Mouse (Mus musculus) liver, embryonic 15.5 days (tissue): Measurements from ENCODE around the gene Mrpl1. TPM values are rescaled to one million over a fixed set of nuclear protein-coding genes. Genes with fewer than 3 reads are reported as not detected.

Experiments
- ATAC-seq: fragments of 200-750 bp; cut with Nextera tagmentation; 2 replicates; pipeline ENCODE4 v1.8.0; 2017; ENCODE audit warnings: moderate number of reproducible peaks, mild to moderate bottlenecking, moderate library complexity; ENCODE audit not compliant: insufficient read depth
- H3K27ac ChIP-seq: fragments of 300-500 bp; sonication (generic); replicated peaks from 2 replicates; pipeline ENCODE4 v1.5.1; 2015; ENCODE audit warnings: mild to moderate bottlenecking, inconsistent platforms
- H3K27me3 ChIP-seq: fragments of 300-500 bp; sonication (generic); 2 replicates; pipeline ENCODE4 v1.6.1; 2015; ENCODE audit warnings: mild to moderate bottlenecking, inconsistent platforms
- H3K36me3 ChIP-seq: fragments of 300-500 bp; sonication (generic); replicated peaks from 2 replicates; pipeline ENCODE4 v1.6.1; 2015; ENCODE audit warnings: moderate library complexity, mild to moderate bottlenecking, inconsistent platforms
- H3K4me1 ChIP-seq: fragments of 300-500 bp; sonication (generic); replicated peaks from 2 replicates; pipeline ENCODE4 v1.6.1; 2015; ENCODE audit warnings: inconsistent platforms
- H3K4me2 ChIP-seq: fragments of 300-500 bp; sonication (generic); 2 replicates; pipeline ENCODE4 v1.6.1; 2015; ENCODE audit warnings: moderate library complexity, mild to moderate bottlenecking, inconsistent platforms
- H3K4me3 ChIP-seq: fragments of 300-500 bp; sonication (generic); replicated peaks from 2 replicates; pipeline ENCODE4 v1.5.1; 2015; ENCODE audit warnings: mild to moderate bottlenecking, inconsistent platforms
- H3K9ac ChIP-seq: fragments of 300-500 bp; sonication (generic); 2 replicates; pipeline ENCODE4 v1.6.1; 2015; ENCODE audit warnings: moderate library complexity, mild to moderate bottlenecking, inconsistent platforms
- H3K9me3 ChIP-seq: fragments of 300-500 bp; sonication (generic); replicated peaks from 2 replicates; pipeline ENCODE4 v1.6.1; 2016; ENCODE audit warnings: inconsistent platforms
- WGBS: fragments of 180-500 bp; shearing (Covaris S2); methylation state at CpG from one replicate; pipeline ENCODE4 v1.1.7; 2015; ENCODE audit warnings: mixed read lengths; ENCODE audit not compliant: insufficient replicate concordance; 5-methylcytosine and 5-hydroxymethylcytosine counted together
- polyA plus RNA-seq: library from polyadenylated mRNA; unstranded; fragments of >200 nt; fragmentation: Nextera tagmentation; extraction: Ambion mirVana; gene quantifications from 2 replicates; pipeline ENCODE4 v1.2.1, GENCODE M21; 2015

Mrpl1 gene
- polyA plus RNA-seq, 1 experiment from 2014 or later, result 14.5 TPM

DNA sequence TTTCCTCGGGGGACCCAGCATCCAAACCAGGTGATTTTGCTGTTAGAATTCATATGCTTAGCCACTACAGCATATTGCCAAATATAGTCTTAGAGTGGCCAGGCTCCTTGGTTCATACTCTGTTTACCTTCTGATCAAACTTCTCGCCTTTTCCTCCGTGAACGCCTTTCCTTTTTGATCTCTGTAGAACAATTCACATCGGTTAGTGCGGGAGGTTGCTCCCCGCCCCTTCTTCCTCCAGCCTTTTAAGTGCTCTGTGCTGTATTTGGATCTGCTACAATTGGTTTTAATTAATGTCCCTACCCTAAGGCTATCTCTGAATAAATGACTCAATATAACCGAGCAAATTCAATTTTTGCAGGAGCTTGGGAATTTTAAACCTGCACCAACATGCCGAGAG, 33.2 kb upstream of the Mrpl1 start:
- ATAC-seq, result no peak
- Histone ChIP-seq H3K36me3 (no peaks in the 10 kb centered on the region), H3K4me1 (no peaks in the 10 kb centered on the region), H3K4me2 (no peak overlapping the region), H3K9ac (no peak overlapping the region), H3K27ac (no peak overlapping the region), H3K4me3 (no peak overlapping the region), H3K27me3 (no peaks in the 10 kb centered on the region), H3K9me3 (no peaks in the 10 kb centered on the region)
- WGBS, result 68% methylated on average over 9 of the region's 9 CpGs

DNA sequence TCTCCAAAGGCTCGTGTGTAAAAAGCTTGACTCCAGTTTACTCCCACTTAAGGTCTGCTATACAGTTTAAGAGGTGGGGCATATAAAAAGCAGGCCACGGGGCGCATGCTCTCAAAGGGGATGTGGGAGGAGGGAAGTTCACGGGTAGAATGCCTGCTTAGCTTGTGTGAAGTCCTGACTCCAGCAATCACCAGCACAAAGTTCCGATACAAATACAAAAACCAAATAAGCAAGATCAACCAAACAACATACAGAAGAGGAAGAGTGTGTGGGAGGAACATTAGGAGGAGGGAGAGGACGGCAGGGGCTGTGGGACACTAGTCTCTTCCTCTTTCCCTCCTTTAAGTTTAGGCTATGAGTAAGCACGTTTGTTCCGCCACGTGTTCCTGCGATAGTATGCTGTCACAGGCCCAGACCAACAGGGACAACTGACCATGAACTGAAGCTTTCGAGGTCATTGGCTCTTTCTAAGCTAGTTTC, 32.4 kb upstream of the Mrpl1 start:
- 40% methylated on average over 11 of the region's 11 CpGs for WGBS
- Histone ChIP-seq H3K27ac (no peak overlapping the region), H3K36me3 (no peaks in the 10 kb centered on the region), H3K27me3 (no peaks in the 10 kb centered on the region), H3K9ac (no peak overlapping the region), H3K9me3 (no peaks in the 10 kb centered on the region), H3K4me3 (no peak overlapping the region), H3K4me2 (no peak overlapping the region), H3K4me1 (no peaks in the 10 kb centered on the region)
- ATAC-seq, result no peak

DNA sequence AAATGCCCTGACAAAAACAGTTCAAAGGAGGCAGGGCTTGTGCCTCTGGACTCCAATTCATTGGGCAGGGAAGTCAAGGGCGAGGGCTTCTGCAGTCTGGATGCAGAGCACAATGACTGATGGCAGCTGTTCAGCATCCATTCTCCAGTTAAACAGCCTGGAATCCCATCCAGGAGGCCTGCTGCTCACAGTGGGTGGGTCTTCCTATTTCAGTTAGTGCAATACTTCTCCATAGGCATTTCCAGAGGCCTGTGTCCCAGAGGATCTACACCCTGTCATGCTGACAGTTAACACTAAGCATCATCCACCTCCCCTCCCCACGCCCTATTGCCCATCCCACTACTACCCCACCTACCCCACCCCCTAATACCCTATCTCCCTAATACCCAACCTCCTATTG, 26.1 kb upstream of the Mrpl1 start:
- Histone ChIP-seq H3K4me3 (no peak overlapping the region), H3K4me1 (no peaks in the 10 kb centered on the region), H3K36me3 (no peaks in the 10 kb centered on the region), H3K27me3 (no peaks in the 10 kb centered on the region), H3K9ac (no peak overlapping the region), H3K9me3 (no peaks in the 10 kb centered on the region), H3K27ac (no peak overlapping the region), H3K4me2 (no peak overlapping the region)
- 64% methylated on average over 2 of the region's 2 CpGs for WGBS
- ATAC-seq, result no peak

DNA sequence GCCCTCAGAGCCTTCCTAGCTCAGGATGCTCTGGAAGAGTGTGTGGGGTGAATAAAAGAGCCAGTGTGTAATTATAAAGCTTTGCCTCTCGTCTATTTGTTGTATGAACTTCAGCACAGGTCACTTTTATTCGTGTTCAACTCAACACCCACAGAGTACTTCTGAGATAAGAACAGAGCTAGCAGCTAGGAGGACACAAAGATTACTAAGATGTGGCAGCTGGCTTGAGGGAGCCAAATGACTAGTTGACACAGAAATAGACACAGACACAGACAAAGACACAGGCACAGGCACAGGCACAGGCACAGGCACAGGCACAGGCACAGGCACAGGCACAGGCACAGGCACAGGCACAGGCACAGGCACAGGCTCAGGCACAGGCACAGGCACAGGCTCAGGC, 25.3 kb upstream of the Mrpl1 start:
- Histone ChIP-seq H3K9me3 (no peaks in the 10 kb centered on the region), H3K9ac (no peak overlapping the region), H3K4me1 (no peaks in the 10 kb centered on the region), H3K27me3 (no peaks in the 10 kb centered on the region), H3K4me2 (no peak overlapping the region), H3K4me3 (no peak overlapping the region), H3K36me3 (no peaks in the 10 kb centered on the region), H3K27ac (no peak overlapping the region)
- ATAC-seq, result no peak
- WGBS, result 27% methylated on average over 2 of the region's 2 CpGs

DNA sequence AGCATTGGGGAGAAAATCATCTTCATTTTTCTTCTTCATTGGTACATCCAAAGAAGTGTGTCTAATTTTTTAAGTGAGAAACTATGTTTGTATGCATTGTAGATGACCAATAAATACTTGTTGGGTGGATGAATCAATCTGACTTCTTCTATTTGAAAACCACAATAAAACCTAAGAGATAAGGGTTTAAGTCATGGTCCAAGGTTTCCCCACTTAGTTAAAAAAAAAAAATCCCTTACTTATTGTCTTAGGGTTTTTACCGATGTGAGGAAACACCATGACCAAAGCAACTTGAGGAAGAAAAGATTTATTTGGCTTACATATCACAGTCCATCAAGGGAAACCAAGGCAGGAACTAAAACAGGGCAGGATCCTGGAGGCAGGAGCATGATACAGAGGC, 19.5 kb upstream of the Mrpl1 start:
- Histone ChIP-seq H3K27me3 (no peaks in the 10 kb centered on the region), H3K4me2 (no peak overlapping the region), H3K36me3 (no peaks in the 10 kb centered on the region), H3K4me1 (no peaks in the 10 kb centered on the region), H3K9me3 (no peaks in the 10 kb centered on the region), H3K9ac (no peak overlapping the region), H3K4me3 (no peak overlapping the region), H3K27ac (no peak overlapping the region)
- no peak for ATAC-seq
- WGBS, result 70% methylated on average over 1 of the region's 1 CpGs

DNA sequence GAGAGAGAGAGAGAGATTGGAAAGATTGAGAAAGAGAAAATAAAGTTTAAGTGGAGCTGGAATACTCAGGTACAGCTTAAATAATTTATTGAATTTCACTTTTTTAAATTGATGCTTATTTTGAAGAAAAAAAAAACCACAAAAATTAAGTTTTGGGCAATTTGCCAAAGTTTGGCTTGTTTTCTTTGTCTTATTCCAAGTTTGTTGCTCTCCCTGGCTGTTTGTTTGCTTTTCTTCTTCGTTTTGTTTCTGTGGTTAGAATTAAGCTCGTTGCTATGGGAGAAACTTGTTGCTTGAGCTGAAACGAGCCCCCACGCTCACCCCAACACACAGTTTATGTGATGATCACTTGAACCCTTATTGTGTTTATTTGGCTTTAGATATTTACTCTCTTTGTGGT, 18.0 kb upstream of the Mrpl1 start:
- 43% methylated on average over 4 of the region's 4 CpGs for WGBS
- Histone ChIP-seq H3K9me3 (no peaks in the 10 kb centered on the region), H3K4me3 (no peak overlapping the region), H3K27ac (no peak overlapping the region), H3K4me1 (no peaks in the 10 kb centered on the region), H3K4me2 (no peak overlapping the region), H3K36me3 (no peaks in the 10 kb centered on the region), H3K9ac (no peak overlapping the region), H3K27me3 (no peaks in the 10 kb centered on the region)
- no peak for ATAC-seq

DNA sequence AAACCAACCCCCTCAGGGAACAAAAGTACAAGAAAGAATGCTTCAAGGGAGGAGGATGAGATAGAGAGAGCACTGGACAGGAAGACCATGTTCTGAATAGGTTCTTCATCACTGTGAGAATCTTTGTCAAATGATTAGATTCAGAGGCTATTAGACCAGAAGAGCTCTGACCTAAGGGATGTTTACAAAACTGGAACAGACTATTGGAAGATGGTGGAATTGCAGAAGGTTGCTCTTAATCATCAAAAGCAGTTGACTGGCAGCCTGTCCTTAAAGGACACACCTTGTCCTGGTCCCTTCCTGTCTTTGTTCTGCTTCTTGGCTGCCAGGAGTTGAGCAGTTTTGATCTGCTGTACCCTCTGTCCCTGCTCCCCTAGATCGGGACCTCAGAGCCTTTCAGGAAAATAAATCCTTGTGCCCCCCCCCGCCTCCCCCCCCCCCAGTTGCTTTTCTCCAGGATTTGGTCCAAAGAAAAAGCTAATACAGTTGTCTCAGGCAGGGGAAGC, 12.7 kb upstream of the Mrpl1 start:
- Histone ChIP-seq H3K9me3 (no peaks in the 10 kb centered on the region), H3K36me3 (no peaks in the 10 kb centered on the region), H3K4me2 (no peak overlapping the region), H3K4me3 (no peak overlapping the region), H3K4me1 (peaks cover 13% of the 10 kb centered on the region), H3K27ac (no peak overlapping the region), H3K27me3 (no peaks in the 10 kb centered on the region), H3K9ac (no peak overlapping the region)
- ATAC-seq, result no peak
- 23% methylated on average over 2 of the region's 2 CpGs for WGBS

DNA sequence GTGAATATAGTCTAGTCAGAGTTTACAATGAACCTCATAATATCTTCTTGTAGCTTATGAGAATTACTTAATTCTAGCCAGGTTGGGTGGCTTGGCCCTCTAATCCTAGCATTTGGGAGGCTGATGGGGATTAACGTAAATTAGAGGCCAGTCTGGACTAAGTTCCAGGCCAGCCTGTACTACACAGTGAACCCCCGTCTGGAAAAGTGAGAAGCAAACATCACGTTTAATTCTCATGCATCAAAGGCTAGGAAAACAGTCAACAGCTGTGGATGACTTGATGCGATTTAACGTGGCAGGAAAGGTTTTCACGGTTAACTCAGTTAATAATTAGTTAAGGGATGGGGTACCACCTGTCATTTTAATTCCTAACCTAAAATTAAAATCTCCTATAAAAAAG, 11.0 kb upstream of the Mrpl1 start:
- WGBS, result 72% methylated on average over 6 of the region's 6 CpGs
- ATAC-seq, result no peak
- no peaks in the 10 kb centered on the region for H3K36me3 ChIP-seq

DNA sequence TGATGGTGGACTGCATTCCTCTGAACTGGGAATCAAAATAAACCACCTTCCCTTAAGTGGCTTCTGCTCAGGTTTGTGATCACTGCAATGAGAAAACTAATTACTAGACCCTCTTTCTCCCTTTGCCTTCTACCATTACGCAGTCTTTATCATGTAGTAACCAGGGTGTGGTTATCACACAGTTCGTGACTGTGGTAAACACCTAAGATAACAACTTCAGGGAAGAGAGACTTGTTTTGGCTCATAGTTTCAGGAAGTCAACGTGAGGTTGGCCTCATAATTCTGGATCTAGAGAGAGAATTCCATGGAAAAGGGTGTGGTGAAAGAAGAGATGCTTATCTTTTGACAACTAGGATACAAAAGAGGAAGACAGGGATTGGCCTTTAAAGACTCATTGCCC, 9.0 kb upstream of the Mrpl1 start:
- H3K27ac ChIP-seq, result no peak overlapping the region
- ATAC-seq, result no peak
- no peaks in the 10 kb centered on the region for H3K27me3 ChIP-seq
- 23% methylated on average over 3 of the region's 3 CpGs for WGBS
- no peak overlapping the region for H3K9ac ChIP-seq
- H3K4me3 ChIP-seq, result no peak overlapping the region
- H3K4me1 ChIP-seq, result peaks cover 16% of the 10 kb centered on the region
- no peak overlapping the region for H3K4me2 ChIP-seq
- H3K9me3 ChIP-seq, result no peaks in the 10 kb centered on the region
- H3K36me3 ChIP-seq, result no peaks in the 10 kb centered on the region

More for the DNA sequence above, 11.0 kb upstream of the Mrpl1 start:
- H3K4me2 ChIP-seq, result no peak overlapping the region
- H3K4me1 ChIP-seq, result peaks cover 16% of the 10 kb centered on the region
- no peak overlapping the region for H3K27ac ChIP-seq
- H3K27me3 ChIP-seq, result no peaks in the 10 kb centered on the region
- H3K9me3 ChIP-seq, result no peaks in the 10 kb centered on the region
- H3K4me3 ChIP-seq, result no peak overlapping the region
- no peak overlapping the region for H3K9ac ChIP-seq

DNA sequence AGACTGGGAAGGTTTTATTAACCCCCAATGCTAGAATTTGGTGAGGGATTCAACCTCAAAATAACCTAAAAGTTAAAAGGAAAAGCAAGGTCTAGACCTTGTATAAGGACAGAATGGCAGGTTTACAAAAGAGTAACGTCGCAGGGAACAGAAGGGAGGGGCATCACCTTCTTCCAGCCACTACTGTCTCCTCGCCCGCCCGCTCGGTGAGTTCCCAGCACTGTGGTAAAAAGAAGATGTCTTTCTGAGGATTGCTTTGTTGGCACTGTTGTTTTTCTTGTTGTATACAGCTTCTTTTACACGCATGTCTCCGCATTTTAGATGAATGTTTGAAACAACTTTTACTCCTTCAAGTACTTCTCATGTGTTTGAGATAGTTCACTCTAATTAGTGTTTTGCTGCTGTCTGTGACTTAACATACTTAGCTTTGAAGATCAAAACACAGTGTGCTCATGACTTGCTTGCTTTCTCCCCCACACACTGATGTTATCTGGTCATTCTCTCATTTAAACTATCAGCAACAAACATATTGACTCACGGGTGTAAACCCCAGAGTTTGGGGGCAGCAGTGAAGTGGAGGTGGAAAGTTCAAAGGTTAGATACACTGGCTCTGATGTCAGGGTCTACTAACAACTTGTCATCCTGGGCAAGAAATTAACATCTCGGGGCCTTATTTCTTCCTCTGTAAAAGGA, 7.7 kb upstream of the Mrpl1 start:
- Histone ChIP-seq H3K27ac (no peak overlapping the region), H3K9me3 (no peaks in the 10 kb centered on the region), H3K4me1 (peaks cover 16% of the 10 kb centered on the region), H3K4me2 (no peak overlapping the region), H3K27me3 (no peaks in the 10 kb centered on the region), H3K9ac (no peak overlapping the region), H3K4me3 (no peak overlapping the region), H3K36me3 (no peaks in the 10 kb centered on the region)
- WGBS, result 58% methylated on average over 10 of the region's 10 CpGs
- ATAC-seq, result no peak

DNA sequence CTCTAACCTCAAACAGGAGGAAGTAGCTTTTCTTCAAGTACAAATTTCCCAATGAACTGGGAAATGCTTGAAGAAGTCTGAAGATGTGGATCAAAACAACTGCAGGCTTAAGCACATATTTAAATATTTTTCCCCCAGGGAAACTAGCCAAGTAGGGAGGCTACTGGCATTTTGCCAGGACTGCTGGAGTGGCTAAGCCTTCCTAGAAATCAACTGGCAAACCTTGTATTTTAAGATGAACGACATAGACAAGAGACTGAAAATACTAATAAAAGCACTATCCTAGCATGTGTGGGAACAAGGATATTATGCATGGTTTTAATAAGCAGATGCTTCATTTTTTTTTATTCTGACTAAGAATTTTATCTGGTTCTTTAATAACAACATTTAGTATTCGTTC, 2.4 kb upstream of the Mrpl1 start:
- Histone ChIP-seq H3K27me3 (no peaks in the 10 kb centered on the region), H3K4me1 (peaks cover 22% of the 10 kb centered on the region), H3K27ac (no peak overlapping the region), H3K4me3 (no peak overlapping the region), H3K9me3 (no peaks in the 10 kb centered on the region), H3K9ac (no peak overlapping the region), H3K4me2 (no peak overlapping the region), H3K36me3 (no peaks in the 10 kb centered on the region)
- ATAC-seq, result no peak
- WGBS, result 45% methylated on average over 2 of the region's 2 CpGs

DNA sequence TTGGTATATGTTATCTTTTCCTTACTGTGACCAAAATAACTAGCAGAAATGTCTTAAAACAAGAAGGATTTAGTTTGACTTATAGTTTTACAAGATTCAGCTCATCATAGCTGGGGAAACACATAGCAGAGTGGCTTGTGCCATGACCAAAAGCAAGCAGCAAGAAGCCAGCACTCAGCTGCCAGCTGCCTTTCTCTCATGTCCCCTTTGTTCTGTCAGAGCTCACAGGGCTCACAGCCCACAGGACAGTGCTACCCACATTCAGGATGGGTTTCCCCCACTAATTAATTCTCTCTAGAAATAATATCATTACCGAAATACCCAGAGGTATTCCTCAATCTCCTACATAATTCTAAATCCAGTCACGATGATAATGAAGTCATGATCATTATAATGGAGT, 1.8 kb upstream of the Mrpl1 start:
- H3K36me3 ChIP-seq, result no peaks in the 10 kb centered on the region
- H3K9me3 ChIP-seq, result no peaks in the 10 kb centered on the region
- H3K27ac ChIP-seq, result no peak overlapping the region
- no peak for ATAC-seq
- no peak overlapping the region for H3K4me3 ChIP-seq
- peaks cover 21% of the 10 kb centered on the region for H3K4me1 ChIP-seq
- H3K9ac ChIP-seq, result no peak overlapping the region
- no peak overlapping the region for H3K4me2 ChIP-seq
- WGBS, result 77% methylated on average over 2 of the region's 2 CpGs
- no peaks in the 10 kb centered on the region for H3K27me3 ChIP-seq
